Mouse (Mus musculus) brain, embryonic 18.5 days (tissue): Measurements from ENCODE around the gene Wars2.

ENCODE experiments used
- DNase-seq: peaks from one replicate; pipeline ENCODE4 v3.0.0-alpha.2; 2012; ENCODE audit warnings: low read depth, low spot score

Wars2 gene

DNA sequence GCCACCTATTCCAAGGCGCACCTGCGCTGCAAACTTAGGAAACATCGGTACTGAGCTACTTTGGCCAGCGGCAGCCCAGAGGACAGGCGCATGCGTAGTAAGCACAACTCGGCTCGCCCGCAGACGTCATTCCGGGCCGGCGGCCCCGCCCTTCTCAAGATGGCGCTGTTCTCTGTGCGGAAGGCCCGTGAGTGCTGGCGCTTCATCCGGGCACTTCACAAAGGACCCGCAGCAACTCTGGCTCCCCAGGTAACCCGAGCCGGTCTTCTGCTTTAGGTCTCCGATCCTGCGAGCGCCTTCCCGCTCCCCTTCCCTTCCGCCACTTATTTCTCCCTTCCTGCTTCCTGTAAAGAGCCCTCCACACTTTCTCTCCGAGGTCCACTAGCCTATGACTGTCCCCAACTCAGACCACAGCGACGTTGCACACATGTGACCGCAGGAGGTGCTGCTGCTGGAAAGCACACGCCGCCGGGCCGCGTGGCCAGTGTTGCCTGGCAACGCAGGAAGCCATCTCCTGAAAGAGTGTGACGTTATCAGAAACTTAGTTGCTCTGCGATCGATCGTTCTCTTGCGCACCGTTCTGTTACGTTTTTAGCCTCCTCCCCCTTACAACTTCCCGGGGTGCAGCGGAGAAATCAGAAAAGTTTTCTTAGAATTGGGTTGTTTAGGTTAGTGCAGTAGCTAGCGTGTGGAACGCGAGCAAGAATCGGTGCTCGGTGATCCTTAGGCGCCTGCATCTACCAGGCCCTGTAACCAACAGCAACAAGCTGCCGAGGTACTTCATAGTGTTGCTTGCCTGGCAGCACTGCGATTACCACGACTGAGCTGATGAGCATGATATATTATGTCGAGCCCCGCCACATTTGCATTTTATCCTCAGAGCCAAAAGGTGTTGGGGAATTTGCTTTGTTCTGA, at the start of gene Wars2:
Wars2 (plus strand) TSS at position 129 of the 915 bp plus-strand sequence.
- peak; percentile 86 for DNase-seq

DNA sequence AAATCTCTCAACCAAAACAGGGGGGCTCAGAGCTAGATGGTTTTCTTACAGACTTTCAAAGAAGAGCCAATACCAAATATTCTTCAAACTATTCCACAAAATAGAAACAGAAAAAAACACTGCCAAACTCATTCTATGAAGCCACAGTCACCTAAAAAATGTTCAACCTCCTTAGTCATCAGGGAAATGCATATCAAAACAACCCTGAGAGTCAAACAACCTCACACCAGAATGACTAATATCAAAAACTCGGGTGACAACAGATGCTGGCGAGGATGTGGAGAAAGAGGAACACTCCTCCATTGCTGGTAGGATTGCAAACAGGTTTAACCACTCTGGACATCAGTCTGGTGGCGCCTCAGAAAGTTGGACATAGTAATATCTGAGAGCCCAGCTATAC, 44.1 kb upstream of the Wars2 start:
- DNase-seq, result no peak

DNA sequence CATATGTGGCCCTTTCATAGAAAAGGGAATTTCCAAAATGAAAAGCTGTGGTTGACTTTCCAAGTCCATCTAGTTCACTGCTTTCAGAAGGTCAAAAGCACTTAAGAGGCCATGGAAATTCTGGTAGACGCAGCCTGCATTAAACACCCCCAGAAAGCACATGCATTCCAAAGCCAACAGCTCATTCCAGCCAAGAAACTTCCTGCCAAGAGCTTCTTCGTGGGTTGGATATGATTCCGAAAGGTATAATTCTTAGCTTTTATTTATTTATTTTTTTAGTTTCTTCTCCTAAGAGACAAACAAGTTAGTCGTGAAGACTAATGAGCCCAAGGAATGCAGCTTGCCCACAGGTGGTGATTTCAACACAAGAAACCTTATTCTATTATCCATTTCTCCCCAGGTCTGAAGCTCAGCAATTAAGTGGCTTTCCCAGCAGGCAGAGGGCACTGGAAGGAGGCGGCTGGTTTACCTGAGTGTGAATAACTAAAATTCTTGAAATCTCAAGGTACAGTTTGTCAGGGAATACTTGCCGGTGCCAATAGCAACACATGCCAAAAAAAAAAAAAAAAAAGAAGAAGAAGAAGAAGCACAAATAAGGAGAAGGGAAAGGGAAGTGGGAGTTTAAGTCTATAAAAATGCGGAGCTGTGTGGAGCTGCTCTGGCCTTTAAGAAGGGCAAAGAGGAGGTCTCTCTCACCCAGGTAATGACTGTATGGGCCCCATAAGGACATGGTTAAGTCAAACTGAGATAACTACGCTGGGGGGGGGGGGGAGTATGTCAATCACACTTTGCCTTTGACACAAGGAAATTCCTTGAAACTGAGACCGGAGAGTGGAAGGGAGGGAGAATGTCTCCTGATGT, 30.3 kb upstream of the Wars2 start:
- no peak for DNase-seq

- DNase-seq, result no peak
Measured at GRCm38 (mm10) chr3:99111214-99111608, 29.7 kb upstream of the Wars2 start.

- no peak for DNase-seq
Measured at GRCm38 (mm10) chr3:99113266-99113837, 27.5 kb upstream of the Wars2 start.

GRCm38 (mm10) chr3:99120942-99121341, 19.9 kb upstream of the Wars2 start:
- DNase-seq, result no peak

- no peak for DNase-seq
Measured at GRCm38 (mm10) chr3:99130521-99130920, 10.3 kb upstream of the Wars2 start.

DNA sequence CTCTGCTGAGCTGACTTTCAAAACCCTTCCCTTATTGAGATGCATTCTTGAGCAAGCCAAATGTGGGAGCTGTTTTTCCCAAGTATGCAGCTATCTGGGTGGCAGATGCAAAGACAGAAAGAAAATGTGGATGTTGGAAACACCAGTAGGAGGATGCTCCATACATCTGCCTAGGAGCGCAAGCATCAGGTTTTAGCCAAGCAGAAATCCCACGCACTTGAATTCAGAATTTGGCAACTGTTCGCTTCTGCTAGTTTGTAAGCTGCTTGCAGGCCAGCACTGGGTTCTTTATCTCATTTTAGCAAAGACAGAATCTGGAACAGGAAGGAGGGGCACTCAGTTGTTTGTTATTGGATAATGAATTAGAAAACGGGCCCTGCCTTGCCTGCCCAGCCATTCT, 8.9 kb upstream of the Wars2 start:
- no peak for DNase-seq

DNA sequence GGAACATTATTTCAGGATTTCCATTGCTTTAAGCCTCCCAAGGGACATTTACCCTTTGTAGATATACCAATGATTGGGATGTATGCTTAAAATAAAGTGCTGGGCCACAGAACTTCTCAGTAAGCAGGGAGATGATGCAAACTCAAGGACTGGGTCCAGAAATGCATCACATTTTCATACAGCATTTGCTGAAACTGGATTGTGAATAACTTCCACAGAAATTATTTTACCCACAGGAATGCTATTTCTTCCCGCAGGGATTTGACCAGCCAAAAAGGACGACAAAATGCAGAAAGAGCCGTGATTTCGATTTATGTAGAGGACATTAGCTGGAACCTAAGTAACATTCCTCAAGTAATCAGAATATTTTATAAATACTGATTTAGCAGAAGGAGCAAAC, 7.0 kb upstream of the Wars2 start:
- no peak for DNase-seq

- no peak for DNase-seq
Measured at GRCm38 (mm10) chr3:99147886-99148285, 7.0 kb downstream of the Wars2 start.

DNA sequence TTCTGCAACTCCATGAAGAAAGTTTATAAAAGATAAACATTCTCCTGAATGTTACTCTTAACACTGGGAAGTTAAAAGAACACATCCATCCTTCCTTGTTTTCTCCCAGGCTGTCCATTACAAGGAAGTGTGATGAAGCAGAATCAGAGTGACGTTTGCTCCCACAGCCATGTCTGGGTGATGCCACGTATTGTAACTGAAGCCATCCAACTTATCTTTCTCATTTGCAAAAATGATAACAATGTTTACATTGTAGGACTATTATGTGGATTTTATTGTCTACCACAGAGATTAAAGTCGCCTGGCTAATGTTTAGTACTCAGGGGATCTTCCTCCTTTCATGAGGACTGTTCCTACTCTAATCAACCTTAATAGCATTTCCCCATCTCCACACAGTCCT, 8.2 kb downstream of the Wars2 start:
- no peak for DNase-seq

DNA sequence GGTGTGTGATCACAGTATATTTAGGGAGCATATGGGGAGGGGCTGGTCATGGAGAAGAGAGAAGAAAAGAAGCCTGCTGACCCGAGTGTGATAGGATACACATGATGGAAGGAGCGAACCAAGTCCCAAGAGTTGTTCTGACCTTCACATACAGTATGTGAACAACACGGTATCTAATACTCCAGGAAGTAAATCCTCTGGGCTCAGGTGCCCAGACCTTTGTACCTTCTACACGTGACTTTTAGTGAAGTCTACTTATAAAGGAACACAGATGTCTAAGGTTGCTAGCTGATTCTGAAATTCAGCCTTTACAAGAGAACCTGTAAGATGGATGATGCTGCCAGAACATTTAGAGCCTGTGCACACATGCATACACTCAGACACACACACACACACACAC, 15.4 kb downstream of the Wars2 start:
- no peak for DNase-seq

DNA sequence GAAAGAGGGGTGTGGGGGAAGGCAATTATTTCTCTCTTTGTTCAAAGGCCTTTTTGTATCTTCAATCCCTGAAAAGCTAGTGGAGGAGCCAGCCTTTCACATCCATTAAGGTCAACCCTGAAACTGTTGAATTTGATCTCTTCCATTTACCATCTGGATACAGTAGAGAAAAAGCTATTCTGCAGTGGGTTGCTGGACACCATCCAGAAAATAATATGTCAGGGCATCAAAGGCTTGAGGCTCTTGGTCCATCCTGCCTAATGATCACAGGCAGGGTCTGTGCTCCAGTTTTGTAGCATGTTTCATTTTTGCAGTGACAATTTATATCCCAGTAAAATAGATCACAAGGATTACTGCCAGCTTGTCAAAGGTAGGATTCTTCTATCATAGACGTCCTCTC, 16.1 kb downstream of the Wars2 start:
- DNase-seq, result no peak

GRCm38 (mm10) chr3:99157451-99158015, 16.7 kb downstream of the Wars2 start:
- DNase-seq, result no peak

DNA sequence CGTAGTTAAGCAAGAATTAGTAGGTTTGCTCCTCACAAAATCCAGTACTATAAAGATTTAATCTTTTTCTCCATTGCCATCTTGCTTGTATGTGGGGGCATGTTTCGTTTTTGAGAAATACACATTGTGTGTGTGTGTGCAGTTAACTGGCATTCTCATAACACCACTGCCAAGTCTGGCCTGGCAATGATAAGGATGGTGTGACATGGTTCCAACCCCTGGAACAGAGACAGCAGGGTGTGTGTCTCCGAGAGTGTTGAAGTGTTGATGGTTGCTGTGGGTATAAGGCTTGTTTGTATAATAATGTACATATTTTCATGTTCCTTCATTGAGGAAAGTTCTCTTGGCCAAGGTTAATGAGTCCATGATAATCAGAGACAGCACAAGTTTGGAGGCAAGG, 19.1 kb downstream of the Wars2 start:
- no peak for DNase-seq

GRCm38 (mm10) chr3:99162191-99162590, 21.3 kb downstream of the Wars2 start:
- DNase-seq, result no peak

DNA sequence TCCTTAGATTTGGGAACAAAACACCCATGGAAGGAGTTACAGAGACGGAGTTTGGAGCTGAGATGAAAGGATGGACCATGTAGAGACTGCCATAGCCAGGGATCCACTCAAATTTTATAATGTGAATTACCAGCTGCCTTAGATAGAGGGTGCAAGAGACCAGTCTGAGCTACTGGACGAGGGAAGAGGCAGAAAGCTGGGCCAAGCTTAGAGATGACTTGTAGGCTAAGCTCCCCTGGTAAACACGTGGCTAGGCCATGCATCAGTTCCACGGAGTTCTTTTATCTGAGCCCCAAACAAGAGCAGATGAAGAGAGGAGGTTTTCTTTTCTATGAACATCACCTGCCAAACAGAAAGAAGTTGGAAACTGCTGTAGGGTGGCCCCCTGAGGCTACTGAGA, 26.9 kb downstream of the Wars2 start:
- DNase-seq, result no peak

DNA sequence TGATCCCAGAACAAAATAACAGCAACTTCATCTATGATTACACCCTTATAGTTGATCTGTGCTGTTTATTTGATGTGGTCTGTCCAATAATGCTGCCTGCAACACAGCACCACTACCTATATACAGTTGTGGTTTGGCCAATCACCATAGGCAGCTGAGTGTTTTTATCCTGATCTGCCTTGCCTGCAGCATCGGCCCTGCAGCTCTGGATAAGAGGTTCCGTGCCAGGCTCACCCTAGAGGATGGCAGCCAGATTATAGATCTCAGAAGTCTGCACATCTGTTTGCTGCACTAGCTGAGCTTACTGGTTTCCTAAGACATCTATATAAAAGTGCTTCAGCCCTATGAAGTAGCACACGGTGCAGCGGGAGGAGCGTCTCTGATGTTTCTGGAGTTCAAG, 32.3 kb downstream of the Wars2 start:
- DNase-seq, result no peak

DNA sequence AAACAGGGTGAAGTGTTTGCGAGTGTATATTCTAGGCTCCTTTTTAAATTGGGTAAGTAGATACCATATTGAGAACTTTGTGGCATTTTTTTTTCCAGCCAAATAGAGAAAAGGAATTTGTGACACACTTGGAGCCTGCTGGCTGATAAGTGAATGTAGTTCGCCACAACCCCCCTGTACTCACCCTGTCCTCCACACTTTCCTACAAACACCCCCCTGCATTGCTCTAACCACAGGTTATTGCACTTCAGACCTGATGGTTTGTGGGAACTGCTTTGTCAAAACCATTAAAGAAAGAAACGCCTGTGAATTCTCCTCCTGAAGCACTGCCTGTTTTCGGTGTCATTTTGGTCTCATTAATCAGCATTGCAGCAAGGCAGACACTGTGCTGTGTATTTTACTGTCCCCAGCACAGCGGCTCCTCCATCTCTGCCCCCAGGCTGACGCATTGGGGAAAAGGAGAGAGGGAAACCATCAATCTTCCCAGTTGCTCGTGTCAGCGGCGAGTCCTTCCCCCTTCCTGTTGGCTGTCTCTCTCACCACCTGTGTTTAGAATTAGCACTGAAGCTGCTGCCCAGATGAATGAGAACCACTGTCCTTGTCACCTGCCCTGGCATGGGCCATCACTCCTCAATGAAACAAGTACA, 33.9 kb downstream of the Wars2 start:
- no peak for DNase-seq

DNA sequence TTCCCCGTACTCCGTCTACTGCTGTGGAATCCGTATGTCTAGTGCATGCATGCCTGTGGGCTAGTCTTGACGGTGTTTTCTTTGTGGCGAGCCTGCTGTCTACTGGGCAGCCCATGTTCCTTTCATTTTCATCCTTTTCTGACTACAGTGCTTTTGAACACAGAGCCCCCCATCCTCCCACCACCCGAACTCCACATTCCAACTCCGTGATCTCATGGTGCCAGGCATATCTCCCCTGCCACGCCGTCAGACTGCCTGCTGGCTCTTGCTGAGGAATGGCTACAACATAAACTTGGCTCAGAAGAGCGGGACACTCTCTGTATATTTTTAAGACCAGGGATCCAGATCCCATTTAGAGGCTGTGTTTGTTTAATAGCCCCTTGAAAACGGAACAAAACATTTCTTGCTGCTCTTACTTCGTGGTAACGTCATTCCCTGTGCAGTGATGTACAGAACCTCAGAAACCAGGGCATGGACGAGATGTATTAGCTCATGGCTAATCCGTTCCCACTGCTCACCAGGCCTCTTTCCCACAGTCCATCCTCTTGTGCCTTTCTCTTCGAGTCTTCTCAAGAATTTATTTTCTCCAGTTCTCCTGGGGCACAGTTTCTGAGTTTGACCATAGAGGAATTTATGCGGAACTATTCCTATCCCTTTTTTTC, 42.6 kb downstream of the Wars2 start:
- DNase-seq, result no peak

DNA sequence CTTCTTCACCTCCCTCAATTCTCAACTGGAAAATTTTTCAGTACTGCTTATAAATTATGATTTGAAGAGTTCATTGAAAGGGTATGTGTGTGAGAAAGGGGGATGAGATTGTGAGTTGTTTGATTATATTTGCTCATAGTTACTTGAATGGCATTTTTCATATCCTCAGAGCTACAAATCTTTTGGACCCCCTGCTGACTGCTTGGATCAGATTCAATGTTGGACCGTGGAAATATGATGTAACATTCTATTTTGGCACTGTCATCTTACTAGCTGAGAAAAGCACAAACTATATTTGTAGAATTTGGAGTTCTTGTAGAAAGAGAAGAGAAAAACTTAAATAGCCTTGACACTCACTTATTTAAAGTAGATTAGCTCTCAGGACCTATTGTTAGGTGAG, 43.5 kb downstream of the Wars2 start:
- no peak for DNase-seq
